Mouse (Mus musculus) heart, embryonic 13.5 days (tissue): ENCODE measurements around the gene Dffa. TPM values are rescaled to one million over a fixed set of nuclear protein-coding genes. Genes with fewer than 3 reads are reported as not detected.

ENCODE experiments used
- ATAC-seq: fragments of 200-750 bp; cut with Nextera tagmentation; 2 replicates; pipeline ENCODE4 v1.8.0; 2017; ENCODE audit warnings: moderate TSS enrichment; ENCODE audit not compliant: insufficient number of reproducible peaks, low FRiP score, low TSS enrichment; ENCODE audit errors: extremely low read depth
- H3K27ac ChIP-seq: fragments of 300-500 bp; sonication (generic); replicated peaks from 2 replicates; pipeline ENCODE4 v1.5.1; 2015; ENCODE audit warnings: moderate library complexity, mild to moderate bottlenecking, inconsistent platforms
- H3K27me3 ChIP-seq: fragments of 300-500 bp; sonication (generic); replicated peaks from 2 replicates; pipeline ENCODE4 v1.6.1; 2015; ENCODE audit warnings: mild to moderate bottlenecking, inconsistent platforms
- H3K36me3 ChIP-seq: fragments of 300-500 bp; sonication (generic); 2 replicates; pipeline ENCODE4 v1.6.1; 2015; ENCODE audit warnings: mild to moderate bottlenecking, inconsistent platforms
- H3K4me1 ChIP-seq: fragments of 300-500 bp; sonication (generic); 2 replicates; pipeline ENCODE4 v1.6.1; 2015; ENCODE audit warnings: inconsistent platforms
- H3K4me2 ChIP-seq: fragments of 300-500 bp; sonication (generic); 2 replicates; pipeline ENCODE4 v1.6.1; 2015; ENCODE audit warnings: inconsistent platforms, mild to moderate bottlenecking, moderate library complexity
- H3K4me3 ChIP-seq: fragments of 300-500 bp; sonication (generic); 2 replicates; pipeline ENCODE4 v1.5.1; 2015; ENCODE audit warnings: moderate library complexity, mild to moderate bottlenecking, inconsistent platforms
- H3K9ac ChIP-seq: fragments of 300-500 bp; sonication (generic); 2 replicates; pipeline ENCODE4 v1.6.1; 2015; ENCODE audit warnings: inconsistent platforms, mild to moderate bottlenecking, moderate library complexity
- H3K9me3 ChIP-seq: fragments of 300-500 bp; sonication (generic); 2 replicates; pipeline ENCODE4 v1.6.1; 2016; ENCODE audit warnings: inconsistent platforms
- WGBS: fragments of 180-500 bp; shearing (Covaris S2); methylation state at CpG from one replicate; pipeline ENCODE4 v1.1.7; 2015; ENCODE audit warnings: mixed read lengths; 5-methylcytosine and 5-hydroxymethylcytosine counted together
- polyA plus RNA-seq: library from polyadenylated mRNA; unstranded; fragments of >200 nt; fragmentation: Nextera tagmentation; extraction: Ambion mirVana; gene quantifications from 2 replicates; pipeline ENCODE4 v1.2.1, GENCODE M21; 2015

Dffa gene
- polyA plus RNA-seq, 1 experiment from 2014 or later: 31.2 TPM

DNA sequence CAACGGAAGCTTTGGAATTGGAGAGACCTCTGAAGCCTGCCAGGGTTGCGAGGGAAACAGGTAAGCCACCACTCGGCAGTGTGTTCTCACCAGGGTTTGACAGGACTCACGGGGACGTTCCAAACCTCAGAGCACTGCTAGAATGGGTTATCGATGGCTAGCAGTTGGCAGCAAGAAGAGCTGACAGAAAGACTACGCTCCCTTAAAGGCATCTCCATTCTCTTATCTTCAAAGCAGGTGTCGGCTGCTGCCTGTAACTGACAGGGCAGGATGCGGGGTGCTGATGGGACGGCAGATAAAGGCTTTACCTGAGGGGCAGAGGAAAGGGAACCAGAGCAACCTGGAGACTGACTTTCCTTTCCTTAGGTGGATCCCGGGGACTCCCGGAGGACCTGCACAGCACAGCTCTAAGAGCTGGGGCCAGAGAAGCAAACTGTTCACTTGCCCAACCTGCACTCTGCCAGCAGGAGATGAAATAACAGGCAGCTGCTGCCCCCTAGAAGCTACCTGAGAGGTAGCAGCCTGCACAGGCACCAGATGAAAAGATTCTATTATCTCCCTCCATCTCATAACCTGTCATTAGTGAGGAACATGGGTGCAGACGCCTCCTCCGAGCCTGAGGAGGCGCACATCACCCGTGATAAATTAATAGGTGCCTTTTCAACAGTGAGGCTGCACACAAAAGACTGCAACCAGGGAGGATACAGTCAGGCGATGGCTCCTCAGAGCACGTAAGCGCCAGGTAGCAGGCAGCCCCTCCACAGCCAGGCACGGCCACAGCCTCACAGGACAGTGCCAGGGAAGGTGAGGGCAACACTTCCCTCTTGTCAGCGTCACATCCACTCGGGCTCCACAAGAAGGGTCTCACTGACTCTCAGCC, 37.0 kb upstream of the Dffa start:
- H3K36me3 ChIP-seq: peaks cover 15% of the 10 kb centered on the region
- no peak overlapping the region for H3K4me2 ChIP-seq
- H3K4me3 ChIP-seq: no peak overlapping the region
- H3K9ac ChIP-seq: no peak overlapping the region
- H3K9me3 ChIP-seq: no peaks in the 10 kb centered on the region
- no peak for ATAC-seq
- 69% methylated on average over 22 of the region's 22 CpGs for WGBS
- peaks cover 65% of the 10 kb centered on the region for H3K4me1 ChIP-seq
- no peak overlapping the region for H3K27ac ChIP-seq
- no peaks in the 10 kb centered on the region for H3K27me3 ChIP-seq

DNA sequence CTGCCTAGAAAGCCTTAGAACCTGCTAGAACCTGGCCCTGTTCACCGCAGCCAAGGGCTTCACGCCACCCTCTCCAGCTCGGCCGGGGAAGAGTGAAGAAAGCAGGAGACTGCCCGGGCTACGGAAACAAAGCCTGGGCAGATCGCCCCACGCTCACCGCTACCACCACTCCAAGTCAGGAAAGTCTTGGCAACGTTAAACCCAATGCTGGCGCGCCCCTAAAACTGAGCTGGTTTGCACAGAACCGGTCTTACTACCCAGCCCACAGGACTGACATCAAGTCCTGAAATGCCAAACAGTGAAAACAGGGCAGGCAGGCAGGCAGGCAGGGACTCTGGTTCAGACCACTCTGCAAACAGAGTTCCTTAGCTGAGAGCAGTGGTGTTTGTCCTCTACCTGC, 28.9 kb upstream of the Dffa start:
- Histone ChIP-seq H3K9ac (peak overlapping the region; percentile 42), H3K4me3 (no peak overlapping the region), H3K9me3 (no peaks in the 10 kb centered on the region), H3K27ac (0 out of 2 replicates have a peak overlapping the region, but pooled peaks have one; percentile 12), H3K4me2 (no peak overlapping the region), H3K4me1 (peaks cover 66% of the 10 kb centered on the region), H3K36me3 (peaks cover 33% of the 10 kb centered on the region), H3K27me3 (no peaks in the 10 kb centered on the region)
- 95% methylated on average over 13 of the region's 13 CpGs for WGBS
- ATAC-seq: no peak

DNA sequence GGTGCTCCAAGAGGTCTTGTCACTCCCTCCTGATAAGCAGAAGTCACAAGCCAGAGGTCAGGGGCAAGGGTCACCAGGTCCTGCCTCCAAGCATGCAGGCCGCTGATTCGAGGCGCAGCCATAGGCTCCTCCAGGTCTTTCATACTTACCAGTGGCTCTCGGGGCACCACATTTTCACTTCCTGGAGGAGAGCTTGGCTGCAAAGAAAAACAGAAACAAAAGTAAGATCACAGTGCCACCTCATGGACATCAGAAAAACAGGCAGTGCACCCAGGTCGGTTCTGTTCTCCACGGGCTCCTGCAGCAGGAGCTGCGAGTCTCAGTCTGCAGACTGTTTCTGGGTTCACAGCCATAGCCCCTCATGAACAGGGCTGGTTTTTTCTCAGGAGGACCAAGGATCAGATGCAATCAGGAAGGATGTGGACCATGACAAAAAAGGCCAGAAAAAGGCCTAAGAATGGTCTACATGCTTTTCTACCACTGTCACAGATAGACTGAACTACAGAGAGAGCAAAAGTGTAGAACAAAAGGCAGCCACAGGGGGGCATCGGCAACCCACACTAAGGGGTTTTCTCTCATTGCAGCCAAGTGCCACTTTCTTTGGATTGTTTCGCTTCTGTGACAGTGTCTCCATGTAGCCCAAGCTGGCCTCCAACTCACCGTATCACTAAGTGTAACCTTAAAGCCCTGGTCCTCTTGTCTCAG, 27.9 kb upstream of the Dffa start:
- peaks cover 33% of the 10 kb centered on the region for H3K36me3 ChIP-seq
- peaks cover 59% of the 10 kb centered on the region for H3K4me1 ChIP-seq
- no peak for ATAC-seq
- no peak overlapping the region for H3K4me3 ChIP-seq
- WGBS: 24% methylated on average over 10 of the region's 10 CpGs
- H3K4me2 ChIP-seq: no peak overlapping the region
- H3K9ac ChIP-seq: peak overlapping the region; percentile 42; the same call in 1 of the 2 replicates
- no peak overlapping the region for H3K27ac ChIP-seq
- no peaks in the 10 kb centered on the region for H3K27me3 ChIP-seq
- no peaks in the 10 kb centered on the region for H3K9me3 ChIP-seq

DNA sequence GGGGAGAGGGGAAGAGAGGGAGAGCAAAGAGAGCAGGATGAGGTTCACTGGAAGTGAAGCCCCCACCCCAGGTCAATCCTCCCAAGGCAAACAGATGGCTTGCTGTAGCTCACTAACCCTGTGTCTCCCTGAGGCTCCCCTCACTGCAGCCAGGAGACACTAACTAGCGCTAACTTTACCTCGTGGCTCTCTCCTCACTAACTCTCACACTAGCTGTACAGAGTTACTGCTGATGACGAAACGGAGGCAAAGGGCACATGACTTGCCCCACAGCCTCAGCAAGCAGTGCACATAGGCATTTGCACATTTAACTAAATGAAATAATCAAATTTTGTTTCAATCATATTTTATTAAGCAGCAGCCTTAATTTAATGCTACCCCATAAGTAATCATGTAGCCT, 25.7 kb upstream of the Dffa start:
- Histone ChIP-seq H3K4me2 (no peak overlapping the region), H3K9me3 (no peaks in the 10 kb centered on the region), H3K9ac (no peak overlapping the region), H3K4me1 (peaks cover 61% of the 10 kb centered on the region), H3K36me3 (peaks cover 15% of the 10 kb centered on the region), H3K27me3 (no peaks in the 10 kb centered on the region), H3K4me3 (no peak overlapping the region), H3K27ac (no peak overlapping the region)
- ATAC-seq: no peak
- WGBS: 64% methylated on average over 4 of the region's 4 CpGs

DNA sequence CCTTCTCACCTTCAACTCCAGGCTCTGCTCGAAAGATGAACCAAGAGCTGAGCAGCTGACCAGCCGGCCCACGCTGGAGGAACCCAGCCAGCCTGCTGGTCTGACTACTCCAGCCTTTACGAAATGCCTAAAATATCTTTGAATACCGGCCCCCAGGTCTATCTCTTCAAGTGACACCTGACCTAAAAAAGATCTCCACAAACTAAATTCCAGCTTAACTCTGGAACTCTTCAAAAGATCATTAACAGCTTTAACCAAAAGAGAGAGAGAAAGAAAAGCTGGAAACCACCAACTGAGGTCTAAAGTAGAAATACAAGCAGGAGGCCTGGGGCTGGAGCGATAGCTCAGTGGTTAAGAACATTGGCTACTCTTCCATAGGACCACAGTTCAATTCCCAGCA, 24.3 kb upstream of the Dffa start:
- peaks cover 12% of the 10 kb centered on the region for H3K36me3 ChIP-seq

DNA sequence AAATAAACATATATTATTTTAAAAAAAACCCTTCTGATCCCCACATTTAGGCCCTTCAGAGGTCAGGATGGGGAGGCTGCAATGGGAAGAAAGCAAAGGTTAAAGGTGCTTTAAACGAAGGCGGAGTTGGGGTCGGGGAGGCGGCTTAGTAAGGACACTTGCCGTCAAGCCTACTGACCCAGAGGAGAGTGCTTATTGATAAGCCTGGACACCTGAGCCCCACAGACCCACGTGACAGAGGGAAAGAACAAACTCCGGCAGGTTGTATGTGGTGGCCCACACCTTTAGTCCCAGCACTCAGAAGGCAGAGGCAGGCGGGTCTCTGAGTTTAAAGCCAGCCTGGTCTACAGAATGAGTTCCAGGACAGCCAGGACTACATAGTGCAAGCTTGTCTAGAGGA, 23.8 kb upstream of the Dffa start:
- peaks cover 54% of the 10 kb centered on the region for H3K4me1 ChIP-seq
- H3K36me3 ChIP-seq: peaks cover 11% of the 10 kb centered on the region
- 84% methylated on average over 8 of the region's 8 CpGs for WGBS
- no peak for ATAC-seq
- no peak overlapping the region for H3K4me2 ChIP-seq
- no peaks in the 10 kb centered on the region for H3K27me3 ChIP-seq
- no peak overlapping the region for H3K27ac ChIP-seq
- H3K4me3 ChIP-seq: no peak overlapping the region
- no peaks in the 10 kb centered on the region for H3K9me3 ChIP-seq
- H3K9ac ChIP-seq: no peak overlapping the region

More for the DNA sequence above, 24.3 kb upstream of the Dffa start:
- H3K27me3 ChIP-seq: no peaks in the 10 kb centered on the region
- H3K4me1 ChIP-seq: peaks cover 54% of the 10 kb centered on the region
- H3K9ac ChIP-seq: peak overlapping the region; percentile 0; the same call in 1 of the 2 replicates
- H3K4me3 ChIP-seq: no peak overlapping the region
- no peak for ATAC-seq
- no peak overlapping the region; the same call in 1 of the 2 replicates for H3K27ac ChIP-seq
- no peak overlapping the region for H3K4me2 ChIP-seq
- no peaks in the 10 kb centered on the region for H3K9me3 ChIP-seq
- WGBS: 45% methylated on average over 6 of the region's 6 CpGs

DNA sequence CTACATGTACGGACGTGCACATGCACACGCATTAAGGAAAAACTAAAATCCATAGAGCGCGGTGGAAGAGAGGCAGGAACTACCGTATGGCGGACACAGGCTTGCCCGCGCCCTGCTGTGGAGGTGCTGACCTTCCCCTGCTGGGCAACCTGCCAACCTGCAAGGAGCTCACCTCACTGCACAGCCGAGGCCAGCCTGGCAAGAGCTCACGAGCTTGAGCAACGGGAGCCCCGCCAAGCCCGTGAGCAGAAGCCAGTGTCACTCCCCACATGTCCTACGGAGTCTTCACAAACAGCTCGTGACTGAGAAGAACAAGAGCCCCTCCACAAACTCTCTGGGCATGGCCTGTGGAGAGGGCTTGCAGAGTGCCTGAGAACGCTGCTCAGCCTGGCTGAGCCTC, 22.4 kb upstream of the Dffa start:
- Histone ChIP-seq H3K4me3 (no peak overlapping the region), H3K9ac (peak overlapping the region; percentile 65), H3K36me3 (0 out of 2 replicates have a peak, but pooled peaks cover 4% of the 10 kb centered on the region), H3K4me1 (peaks cover 48% of the 10 kb centered on the region), H3K9me3 (no peaks in the 10 kb centered on the region), H3K27ac (peak overlapping the region; percentile 87), H3K27me3 (no peaks in the 10 kb centered on the region), H3K4me2 (peak overlapping the region; percentile 58)
- 50% methylated on average over 17 of the region's 17 CpGs for WGBS
- ATAC-seq: peak; percentile 32; the same call in 1 of the 2 replicates

DNA sequence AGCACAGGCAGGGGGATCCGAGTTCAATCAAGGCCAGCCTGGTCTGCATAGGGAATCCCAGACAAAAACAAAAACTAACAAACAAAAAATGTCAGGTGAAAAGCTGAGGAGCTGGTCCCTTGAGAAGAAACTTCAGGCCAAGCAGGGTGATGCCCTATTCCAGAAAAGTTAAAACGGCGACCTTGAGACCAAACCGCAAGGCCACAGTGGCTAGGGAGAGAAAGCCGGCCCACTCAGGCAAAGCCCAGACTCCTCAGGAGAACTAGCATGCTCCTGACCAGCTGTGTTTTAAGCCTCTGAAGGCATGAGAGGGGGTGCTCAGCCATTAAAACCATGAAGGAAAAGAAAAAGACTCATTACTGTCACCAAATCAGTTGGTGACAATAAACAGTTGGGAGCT, 18.6 kb upstream of the Dffa start:
- H3K9ac ChIP-seq: peak overlapping the region; percentile 37; the same call in 1 of the 2 replicates
- 0 out of 2 replicates have a peak, but pooled peaks cover 4% of the 10 kb centered on the region for H3K36me3 ChIP-seq
- WGBS: 71% methylated on average over 5 of the region's 5 CpGs
- no peak overlapping the region for H3K27ac ChIP-seq
- no peak overlapping the region for H3K4me2 ChIP-seq
- no peaks in the 10 kb centered on the region for H3K9me3 ChIP-seq
- peaks cover 27% of the 10 kb centered on the region for H3K4me1 ChIP-seq
- H3K4me3 ChIP-seq: no peak overlapping the region
- ATAC-seq: no peak
- no peaks in the 10 kb centered on the region for H3K27me3 ChIP-seq

DNA sequence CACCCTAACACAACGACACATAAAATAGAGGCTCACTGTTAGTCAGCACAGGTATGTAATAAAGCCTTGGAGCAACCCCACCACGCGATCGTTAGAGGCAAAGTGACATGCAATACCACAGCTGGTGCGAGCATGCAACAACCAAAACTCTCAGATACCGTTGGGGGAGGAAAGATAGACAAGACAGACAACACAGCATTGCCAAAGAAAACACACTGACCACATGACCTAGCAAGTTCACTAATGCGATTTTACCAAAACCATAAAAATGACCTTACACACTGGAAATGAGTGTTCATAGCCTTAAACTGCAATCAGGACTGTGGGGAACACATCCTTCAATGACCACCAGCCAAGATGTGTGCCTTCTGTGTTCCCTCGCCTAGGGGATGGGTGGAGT, 12.6 kb upstream of the Dffa start:
- no peak overlapping the region for H3K4me3 ChIP-seq
- no peak overlapping the region for H3K4me2 ChIP-seq
- peaks cover 9% of the 10 kb centered on the region; the same call in 1 of the 2 replicates for H3K4me1 ChIP-seq
- no peaks in the 10 kb centered on the region for H3K9me3 ChIP-seq
- no peak overlapping the region for H3K9ac ChIP-seq
- no peak for ATAC-seq
- H3K36me3 ChIP-seq: peaks cover 26% of the 10 kb centered on the region
- no peak overlapping the region for H3K27ac ChIP-seq
- 71% methylated on average over 8 of the region's 8 CpGs for WGBS
- H3K27me3 ChIP-seq: no peaks in the 10 kb centered on the region

DNA sequence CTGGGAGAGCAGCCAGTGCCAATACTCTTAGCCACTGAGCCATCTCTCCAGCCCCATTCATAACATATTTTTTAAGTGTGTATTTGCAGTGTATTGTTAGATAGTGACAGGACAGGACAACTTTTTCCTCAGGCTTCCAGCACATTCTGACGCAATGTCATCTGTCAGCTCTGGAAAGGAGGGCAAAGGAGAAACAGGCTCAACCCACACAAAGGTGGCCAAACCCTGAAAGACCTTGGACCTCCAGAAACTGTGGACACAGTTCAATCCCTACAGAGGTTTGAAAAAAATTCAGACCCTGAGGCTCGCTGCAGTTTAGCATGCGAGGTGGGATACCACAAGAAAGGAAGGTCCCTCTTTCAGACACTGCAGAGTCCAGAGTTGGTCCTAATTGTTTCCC, 6.0 kb upstream of the Dffa start:
- Histone ChIP-seq H3K9ac (peak overlapping the region; percentile 96), H3K27me3 (no peaks in the 10 kb centered on the region)

DNA sequence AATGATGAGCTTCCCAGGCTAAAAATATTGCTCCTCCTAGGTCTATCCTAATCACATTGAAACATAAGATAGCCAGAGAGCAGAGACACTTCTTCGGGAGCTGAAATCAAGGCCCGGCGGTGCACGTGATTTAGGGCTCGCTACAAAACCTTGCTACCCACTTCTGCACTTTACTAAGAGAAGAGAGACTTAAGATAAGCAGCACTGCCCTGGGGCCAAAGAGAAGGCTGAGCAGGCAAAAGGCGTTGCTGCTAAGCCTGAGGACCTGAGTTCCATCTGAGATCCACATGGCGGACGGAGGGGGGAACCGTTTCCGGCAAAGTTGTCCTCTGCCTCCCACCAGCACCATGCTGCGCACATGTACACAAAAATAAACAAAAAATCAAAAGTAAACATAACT, 5.4 kb upstream of the Dffa start:
- Histone ChIP-seq H3K27ac (peak overlapping the region; percentile 46; the same call in 1 of the 2 replicates), H3K4me1 (peaks cover 21% of the 10 kb centered on the region), H3K4me2 (peak overlapping the region; percentile 98), H3K9me3 (no peaks in the 10 kb centered on the region), H3K36me3 (peaks cover 11% of the 10 kb centered on the region), H3K4me3 (peak overlapping the region; percentile 99), H3K9ac (peak overlapping the region; percentile 96), H3K27me3 (no peaks in the 10 kb centered on the region)
- WGBS: 9% methylated on average over 11 of the region's 11 CpGs
- ATAC-seq: no peak

More for the DNA sequence above, 6.0 kb upstream of the Dffa start:
- ATAC-seq: no peak
- 70% methylated on average over 3 of the region's 3 CpGs for WGBS
- no peak overlapping the region for H3K27ac ChIP-seq
- peak overlapping the region; percentile 98 for H3K4me2 ChIP-seq
- peaks cover 17% of the 10 kb centered on the region for H3K36me3 ChIP-seq
- peaks cover 21% of the 10 kb centered on the region for H3K4me1 ChIP-seq
- H3K9me3 ChIP-seq: no peaks in the 10 kb centered on the region
- peak overlapping the region; percentile 99 for H3K4me3 ChIP-seq
